Mouse (Mus musculus) G1E-ER4 (cell line): Measurements from ENCODE around the gene Gm5890. TPM values are rescaled to one million over a fixed set of nuclear protein-coding genes. Genes with fewer than 3 reads are reported as not detected.
"Not testable (repeated sequence)": the region's sequence is repeated elsewhere in the genome, so short reads cannot be mapped to it uniquely, and the experiment has no call there.

Experiments
- GATA1 ChIP-seq: IDR thresholded peaks from one replicate; pipeline ENCODE4 v1.8.0; 2012; ENCODE audit warnings: low read length, inconsistent platforms
- polyA plus RNA-seq: library from polyadenylated mRNA; stranded (reverse); fragments of >175 nt; gene quantifications from 2 replicates; pipeline ENCODE4 v1.2.3, GENCODE M21; 2012

Gm5890 gene
- polyA plus RNA-seq, result not detected in 2 replicates

DNA sequence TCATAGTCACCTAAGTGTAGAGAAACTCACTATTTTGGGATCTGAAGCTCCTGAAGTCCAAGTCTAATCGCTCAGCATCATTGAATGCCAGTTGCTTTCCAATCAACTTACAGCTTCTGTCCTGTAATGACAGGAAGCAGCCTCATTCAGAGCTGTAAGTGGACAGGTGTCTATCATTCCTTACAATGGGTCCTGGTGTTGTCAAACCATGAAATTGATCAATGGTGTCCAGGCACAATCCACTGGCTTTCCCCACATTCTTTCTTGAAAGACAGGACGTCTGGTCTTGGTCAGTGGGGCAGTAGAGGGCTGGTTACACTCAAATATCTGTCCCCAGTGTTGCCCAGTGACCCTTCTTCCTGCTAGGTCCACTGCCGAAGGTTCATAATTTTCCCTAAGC lies at the start of gene Gm5890:
Gm5890 (minus strand) TSS at position 101 of the 400 bp plus-strand sequence.
- TF ChIP-seq GATA1, result not testable (repeated sequence)

GRCm38 (mm10) chr7:20233728-20234127 lies 28.9 kb downstream of the Gm5890 start, which contains the start of gene Gm4498:
Gene Gm4498 (minus strand): TSS chr7:20233828.
- TF ChIP-seq GATA1, result not testable (repeated sequence)

Other genes starting within 250 kb of the Gm5890 start
- not detected in 2 replicates for gene Vmn1r91, start 163.2 kb downstream of the Gm5890 start, polyA plus RNA-seq
- gene Gm16442, start 140.3 kb downstream of the Gm5890 start, polyA plus RNA-seq, result not detected in 2 replicates
- gene Vmn1r93, start 123.7 kb downstream of the Gm5890 start, polyA plus RNA-seq, result not detected in 2 replicates
- not detected in 2 replicates for gene Vmn1r94, start 94.5 kb downstream of the Gm5890 start, polyA plus RNA-seq
- not detected in 2 replicates for gene Vmn1r95, start 69.1 kb downstream of the Gm5890 start, polyA plus RNA-seq
- gene Gm6164, start 57.2 kb downstream of the Gm5890 start, polyA plus RNA-seq, result not detected in 2 replicates
- gene Gm4498, start 29.0 kb downstream of the Gm5890 start, polyA plus RNA-seq, result not detected in 2 replicates
- gene Gm4133, start 71.2 kb upstream of the Gm5890 start, polyA plus RNA-seq, result not detected in 2 replicates
- gene Gm5728, start 112.6 kb upstream of the Gm5890 start, polyA plus RNA-seq, result not detected in 2 replicates
- gene Vmn1r100, start 155.1 kb upstream of the Gm5890 start, polyA plus RNA-seq, result not detected in 2 replicates
- not detected in 2 replicates for gene Vmn1r101, start 179.8 kb upstream of the Gm5890 start, polyA plus RNA-seq
- gene Gm10670, start 212.1 kb upstream of the Gm5890 start, polyA plus RNA-seq, result not detected in 2 replicates
- not detected in 2 replicates for gene Vmn1r103, start 247.7 kb upstream of the Gm5890 start, polyA plus RNA-seq